Mouse (Mus musculus) embryonic facial prominence, embryonic 14.5 days (tissue): Measurements from ENCODE around the gene Dpp8. TPM values are rescaled to one million over a fixed set of nuclear protein-coding genes. Genes with fewer than 3 reads are reported as not detected.
A peak's percentile ranks its signal among the peaks of the same experiment; 100 is the strongest.

Experiments
- ATAC-seq: fragments of 200-750 bp; cut with Nextera tagmentation; 2 replicates; pipeline ENCODE4 v1.8.0; 2017; ENCODE audit warnings: low read depth, moderate number of reproducible peaks, moderate TSS enrichment
- DNase-seq: peaks from one replicate; pipeline ENCODE4 v3.0.0-alpha.2; 2015; ENCODE audit warnings: low spot score
- H3K27ac ChIP-seq: fragments of 300-500 bp; sonication (generic); replicated peaks from 2 replicates; pipeline ENCODE4 v1.5.1; 2014; ENCODE audit warnings: low read depth, mild to moderate bottlenecking, low read length, moderate library complexity
- H3K27me3 ChIP-seq: fragments of 300-500 bp; sonication (generic); replicated peaks from 2 replicates; pipeline ENCODE4 v1.6.1; 2014; ENCODE audit warnings: low read length; ENCODE audit not compliant: control insufficient read depth, insufficient read depth
- H3K36me3 ChIP-seq: fragments of 300-500 bp; sonication (generic); 2 replicates; pipeline ENCODE4 v1.6.1; 2014; ENCODE audit warnings: low read length, mixed read lengths; ENCODE audit not compliant: control insufficient read depth, insufficient read depth
- H3K4me1 ChIP-seq: fragments of 300-500 bp; sonication (generic); 2 replicates; pipeline ENCODE4 v1.6.1; 2014; ENCODE audit warnings: antibody characterized with exemption, low read length; ENCODE audit not compliant: control insufficient read depth, insufficient read depth
- H3K4me2 ChIP-seq: fragments of 300-500 bp; sonication (generic); 2 replicates; pipeline ENCODE4 v1.6.1; 2014; ENCODE audit warnings: low read depth, mild to moderate bottlenecking, low read length, moderate library complexity, mixed read lengths
- H3K4me3 ChIP-seq: fragments of 300-500 bp; sonication (generic); 2 replicates; pipeline ENCODE4 v1.5.1; 2014; ENCODE audit warnings: low read depth, mild to moderate bottlenecking, low read length
- H3K9ac ChIP-seq: fragments of 300-500 bp; sonication (generic); 2 replicates; pipeline ENCODE4 v1.6.1; 2014; ENCODE audit warnings: low read depth, mild to moderate bottlenecking, low read length, moderate library complexity, mixed read lengths
- H3K9me3 ChIP-seq: fragments of 300-500 bp; sonication (generic); 2 replicates; pipeline ENCODE4 v1.6.1; 2016; ENCODE audit warnings: low read length; ENCODE audit not compliant: control insufficient read depth
- WGBS: fragments of 180-500 bp; shearing (Covaris S2); extraction: QIAGEN DNeasy Blood & Tissue Kit; methylation state at CpG from one replicate; pipeline ENCODE4 v1.1.7; 2014; 5-methylcytosine and 5-hydroxymethylcytosine counted together
- polyA plus RNA-seq: library from polyadenylated mRNA; unstranded; fragments of >200 nt; fragmentation: Nextera tagmentation; extraction: Ambion mirVana; gene quantifications from 2 replicates; pipeline ENCODE4 v1.2.1, GENCODE M21; 2014

Dpp8 gene
- polyA plus RNA-seq, 1 experiment from 2014 or later, result 31.7 TPM

DNA sequence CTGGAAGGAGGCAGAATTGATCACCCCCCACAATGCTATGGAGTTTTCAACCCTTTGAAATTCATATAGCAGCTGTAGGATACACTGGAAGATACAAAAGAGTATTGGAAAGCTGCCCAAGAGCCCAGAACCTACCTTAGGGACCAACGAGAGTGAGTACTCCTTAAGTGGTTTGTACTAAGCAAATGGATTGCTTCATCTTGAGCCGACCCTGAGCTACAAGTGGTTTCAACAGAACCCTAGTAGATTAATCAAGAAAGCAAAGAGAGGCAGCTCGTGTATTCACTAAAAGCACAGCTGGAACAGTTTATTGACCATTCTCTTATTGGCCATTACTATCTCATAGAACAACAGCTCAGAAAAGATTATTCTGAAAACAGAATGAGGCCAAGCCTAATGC, 13.1 kb upstream of the Dpp8 start:
- no peak overlapping the region for H3K9ac ChIP-seq

DNA sequence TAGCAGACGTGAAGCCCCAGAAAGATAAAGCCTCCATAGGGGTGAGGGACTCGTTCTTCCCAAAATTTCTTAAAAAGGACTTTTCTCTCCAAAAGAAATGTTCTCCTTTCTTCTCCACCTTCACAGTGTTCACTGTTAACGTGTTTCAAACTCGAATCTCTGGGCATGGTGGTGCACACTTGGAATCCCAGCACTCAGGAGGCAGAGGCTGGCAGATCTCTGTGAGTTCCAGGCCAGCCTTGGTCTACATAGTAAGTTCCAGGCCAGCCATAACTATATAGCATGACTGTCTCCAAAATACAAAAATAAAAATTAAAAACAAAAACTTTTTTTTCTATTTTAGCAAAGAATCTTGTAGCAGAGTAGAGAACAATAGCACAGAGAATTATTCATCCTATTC, 12.1 kb upstream of the Dpp8 start:
- H3K36me3 ChIP-seq, result no peaks in the 10 kb centered on the region
- peak overlapping the region; percentile 99 for H3K4me3 ChIP-seq
- H3K9me3 ChIP-seq, result no peaks in the 10 kb centered on the region
- no peak overlapping the region for H3K27ac ChIP-seq
- H3K27me3 ChIP-seq, result no peaks in the 10 kb centered on the region
- ATAC-seq, result no peak
- 76% methylated on average over 4 of the region's 4 CpGs for WGBS
- H3K4me1 ChIP-seq, result peaks cover 19% of the 10 kb centered on the region
- H3K4me2 ChIP-seq, result peak overlapping the region; percentile 92
- no peak for DNase-seq
- H3K9ac ChIP-seq, result peak overlapping the region; percentile 92; the same call in 1 of the 2 replicates

More for the DNA sequence above, 13.1 kb upstream of the Dpp8 start:
- H3K4me2 ChIP-seq, result no peak overlapping the region
- no peak overlapping the region for H3K27ac ChIP-seq
- 50% methylated on average over 3 of the region's 3 CpGs for WGBS
- H3K27me3 ChIP-seq, result no peaks in the 10 kb centered on the region
- no peak for ATAC-seq
- H3K4me1 ChIP-seq, result peaks cover 19% of the 10 kb centered on the region
- no peaks in the 10 kb centered on the region for H3K9me3 ChIP-seq
- no peak overlapping the region for H3K4me3 ChIP-seq
- DNase-seq, result no peak
- H3K36me3 ChIP-seq, result no peaks in the 10 kb centered on the region

DNA sequence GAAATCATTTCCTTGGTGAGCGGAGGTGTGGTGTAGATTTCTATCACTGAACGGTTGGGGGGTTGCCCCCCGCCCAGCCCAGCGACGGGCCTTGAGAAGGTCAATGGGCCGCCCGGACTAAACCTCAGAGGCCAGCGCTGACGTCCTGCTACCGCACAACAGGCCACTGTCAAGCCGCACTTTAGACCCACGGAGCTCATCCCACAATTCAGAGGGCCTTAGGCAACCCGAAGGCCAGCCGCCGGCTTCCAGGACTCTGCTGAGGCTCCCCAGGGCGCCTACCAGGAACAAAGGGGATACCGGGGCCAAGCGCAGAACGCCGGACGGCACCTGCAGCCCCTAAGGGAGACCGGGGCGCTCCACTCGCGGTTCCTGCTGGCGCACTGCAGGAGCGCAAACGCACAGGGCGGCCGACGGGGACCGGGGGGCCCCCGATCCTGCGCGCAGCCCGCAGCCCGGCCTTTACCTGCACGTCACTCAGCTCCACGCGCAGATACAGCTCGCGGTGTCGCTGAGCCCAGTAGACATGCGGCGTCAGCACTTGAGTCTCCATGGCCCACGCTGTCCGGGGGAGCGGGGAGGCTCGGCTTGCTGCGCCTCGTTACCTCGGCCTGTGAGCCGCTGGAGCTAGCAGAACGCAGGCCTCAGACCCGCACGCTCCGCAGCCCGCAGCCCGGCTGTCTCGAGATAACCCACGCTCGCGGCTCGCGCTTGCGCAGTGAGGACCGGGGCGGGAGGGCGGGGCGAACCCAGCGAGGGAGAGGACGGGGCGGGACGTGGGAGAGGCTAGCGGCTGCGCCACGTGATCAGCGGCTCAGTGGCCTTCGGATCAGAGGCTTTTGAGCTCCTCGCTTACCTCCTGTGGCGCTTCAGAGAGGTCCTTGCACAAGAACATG, 11.0 kb upstream of the Dpp8 start, which contains the start of gene Hacd3:
TSS of gene Hacd3 (minus strand) at position 703 of the 896 bp plus-strand sequence.
- H3K9ac ChIP-seq, result peak within 1 kb of the TSS; percentile 92
- H3K9me3 ChIP-seq, result no peaks in the 10 kb centered on the region
- DNase-seq, result peak; percentile 96
- peak within 1 kb of the TSS; percentile 85 for H3K27ac ChIP-seq
- ATAC-seq, result peak; percentile 95
- peak within 1 kb of the TSS; percentile 99 for H3K4me3 ChIP-seq
- H3K4me1 ChIP-seq, result peaks cover 19% of the 10 kb centered on the region
- H3K27me3 ChIP-seq, result no peaks in the 10 kb centered on the region
- peak within 1 kb of the TSS; percentile 92 for H3K4me2 ChIP-seq
- WGBS, result 0% methylated on average over 73 of the region's 81 CpGs
- no peaks in the 10 kb centered on the region for H3K36me3 ChIP-seq

DNA sequence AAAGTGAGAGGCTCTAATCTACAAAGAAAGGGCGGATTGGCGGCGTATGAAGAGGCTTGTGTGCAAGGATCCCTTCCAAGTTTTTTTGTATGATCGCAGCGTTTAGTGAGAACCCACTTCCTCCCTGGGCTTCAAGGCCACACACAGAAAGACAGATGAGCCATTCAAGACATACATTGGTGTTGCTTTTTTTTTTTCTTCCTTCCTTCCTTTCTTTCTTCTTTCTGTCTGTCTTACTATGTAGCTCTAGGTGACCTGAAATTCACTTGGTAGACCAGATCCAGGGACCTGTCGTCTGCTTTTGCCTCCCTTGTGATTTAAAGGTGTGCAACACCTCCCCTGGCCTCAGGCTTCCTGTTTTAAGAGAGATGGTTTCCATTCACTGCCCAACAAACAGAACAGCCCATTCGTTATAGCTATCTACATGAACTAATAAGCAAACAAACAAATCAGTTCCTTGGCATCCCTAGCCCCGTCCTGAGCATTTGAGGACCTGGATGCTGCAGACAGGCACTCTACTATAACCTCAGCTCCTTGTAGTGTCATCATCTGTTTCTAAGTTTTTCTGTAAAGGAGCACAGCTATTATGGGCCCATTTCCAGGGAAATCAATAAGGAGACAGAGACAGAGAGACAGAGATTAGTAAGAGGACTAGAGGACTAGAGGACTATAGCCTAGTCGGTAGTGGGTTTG, 10.2 kb upstream of the Dpp8 start:
- peaks cover 19% of the 10 kb centered on the region for H3K4me1 ChIP-seq
- H3K4me2 ChIP-seq, result peak overlapping the region; percentile 92
- 22% methylated on average over 9 of the region's 9 CpGs for WGBS
- no peak for DNase-seq
- H3K9me3 ChIP-seq, result no peaks in the 10 kb centered on the region
- H3K27me3 ChIP-seq, result no peaks in the 10 kb centered on the region
- peak overlapping the region; percentile 85 for H3K27ac ChIP-seq
- H3K4me3 ChIP-seq, result peak overlapping the region; percentile 99
- H3K36me3 ChIP-seq, result no peaks in the 10 kb centered on the region
- no peak; the same call in 1 of the 2 replicates for ATAC-seq
- peak overlapping the region; percentile 92 for H3K9ac ChIP-seq

DNA sequence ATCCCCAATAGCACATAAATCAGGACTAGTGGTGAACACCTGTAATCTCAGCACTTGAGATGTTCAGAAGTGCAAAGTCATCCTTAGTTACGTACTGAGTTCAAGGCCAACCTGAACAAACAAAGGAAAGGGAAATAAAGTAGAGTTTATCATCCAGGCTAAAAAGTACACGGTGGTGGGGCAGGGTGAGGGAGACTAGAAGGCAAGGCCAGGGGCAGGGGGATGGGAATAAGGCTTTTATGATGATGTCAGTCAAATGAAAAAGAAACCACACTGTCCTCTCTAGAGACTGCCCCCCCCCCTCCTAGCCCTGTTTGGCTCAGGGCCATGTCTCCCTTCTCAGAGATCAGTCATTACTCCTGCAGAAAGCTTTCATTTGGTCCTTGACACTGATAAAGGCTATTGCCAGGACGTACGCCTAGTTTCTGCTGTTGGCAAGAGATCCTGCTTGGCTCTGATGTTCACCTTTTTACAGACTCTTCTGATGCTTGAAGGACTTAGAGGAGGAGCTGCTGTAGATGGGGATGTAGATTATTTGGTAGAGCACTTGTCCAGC, 9.6 kb upstream of the Dpp8 start:
- WGBS, result 71% methylated on average over 4 of the region's 4 CpGs
- no peak for ATAC-seq
- DNase-seq, result no peak
- Histone ChIP-seq H3K4me3 (no peak overlapping the region), H3K27me3 (no peaks in the 10 kb centered on the region), H3K9ac (no peak overlapping the region), H3K9me3 (no peaks in the 10 kb centered on the region), H3K4me1 (peaks cover 19% of the 10 kb centered on the region), H3K27ac (no peak overlapping the region), H3K36me3 (no peaks in the 10 kb centered on the region), H3K4me2 (no peak overlapping the region)

DNA sequence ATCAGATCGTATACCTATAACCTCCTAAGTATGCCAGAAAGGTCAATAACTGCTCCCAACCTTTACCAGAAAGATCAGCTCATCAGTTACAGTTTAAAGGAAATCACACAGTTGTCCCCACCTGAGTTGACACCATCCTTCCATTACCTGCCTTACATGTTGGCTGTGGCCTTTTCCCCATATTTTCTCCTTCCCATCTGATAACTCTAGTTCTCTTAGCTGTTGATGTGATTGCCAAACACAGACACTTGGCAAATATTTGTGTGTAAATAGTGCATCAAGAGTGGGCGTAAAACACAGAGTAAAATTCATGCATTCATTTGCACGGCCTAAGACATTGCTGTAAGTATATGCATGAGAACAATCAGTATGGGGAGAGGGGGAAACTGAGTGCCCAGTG, 8.8 kb upstream of the Dpp8 start:
- H3K36me3 ChIP-seq, result no peaks in the 10 kb centered on the region
- peaks cover 19% of the 10 kb centered on the region for H3K4me1 ChIP-seq
- H3K9me3 ChIP-seq, result no peaks in the 10 kb centered on the region
- no peak for DNase-seq
- no peak overlapping the region for H3K4me2 ChIP-seq
- no peak overlapping the region for H3K4me3 ChIP-seq
- H3K9ac ChIP-seq, result no peak overlapping the region
- WGBS, result 90% methylated on average over 3 of the region's 3 CpGs
- no peaks in the 10 kb centered on the region for H3K27me3 ChIP-seq
- H3K27ac ChIP-seq, result no peak overlapping the region
- ATAC-seq, result no peak

DNA sequence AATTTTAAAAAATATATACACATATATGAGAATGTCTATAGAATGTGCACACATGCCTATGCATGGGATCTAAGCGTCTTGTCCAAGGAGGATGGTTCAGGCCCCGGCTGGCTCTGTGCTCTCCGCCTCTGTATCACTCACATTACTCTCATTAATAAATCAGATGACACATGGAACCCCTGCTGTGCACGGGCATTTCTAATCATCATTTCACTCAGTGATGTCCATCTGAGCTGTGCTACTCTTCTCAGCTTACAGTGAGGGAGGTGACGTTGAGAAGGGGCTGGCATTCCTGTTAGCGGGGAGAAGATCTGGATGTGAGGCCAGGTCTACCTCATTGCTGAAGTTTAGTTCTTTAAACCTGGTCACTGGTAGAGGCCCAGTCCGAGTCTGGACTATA, 5.0 kb upstream of the Dpp8 start:
- Histone ChIP-seq H3K36me3 (no peaks in the 10 kb centered on the region), H3K9me3 (no peaks in the 10 kb centered on the region), H3K27ac (no peak overlapping the region), H3K27me3 (no peaks in the 10 kb centered on the region), H3K9ac (no peak overlapping the region), H3K4me3 (no peak overlapping the region), H3K4me2 (no peak overlapping the region), H3K4me1 (peaks cover 1% of the 10 kb centered on the region; the same call in 1 of the 2 replicates)
- DNase-seq (no peak), ATAC-seq (no peak)
- WGBS, result 73% methylated on average over 7 of the region's 7 CpGs

DNA sequence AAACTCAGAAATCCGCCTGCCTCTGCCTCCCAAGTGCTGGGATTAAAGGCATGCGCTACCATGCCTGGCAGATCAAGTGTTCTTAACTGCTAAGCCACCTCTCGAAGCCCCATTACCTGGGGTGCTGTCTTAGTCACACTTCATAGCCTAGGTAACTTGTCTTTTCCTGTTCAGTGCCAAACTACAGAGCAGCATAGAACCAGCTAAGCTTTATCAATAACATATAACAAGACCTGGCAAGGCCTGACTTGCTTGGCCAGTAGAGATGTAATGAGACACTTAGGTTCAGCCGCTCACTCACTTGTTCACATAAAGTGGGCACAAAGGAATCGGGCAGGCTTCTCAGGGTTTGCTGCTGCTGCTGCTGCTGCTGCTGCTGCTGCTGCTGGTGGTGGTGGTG, 3.9 kb upstream of the Dpp8 start:
- WGBS, result 82% methylated on average over 5 of the region's 5 CpGs

More for the DNA sequence above, 3.9 kb upstream of the Dpp8 start:
- Histone ChIP-seq H3K4me2 (no peak overlapping the region), H3K9me3 (no peaks in the 10 kb centered on the region), H3K4me1 (peaks cover 3% of the 10 kb centered on the region), H3K27ac (no peak overlapping the region), H3K27me3 (no peaks in the 10 kb centered on the region), H3K9ac (no peak overlapping the region), H3K36me3 (no peaks in the 10 kb centered on the region), H3K4me3 (no peak overlapping the region)
- DNase-seq (no peak), ATAC-seq (no peak)
